Mouse (Mus musculus) sigmoid colon, adult 10 weeks (tissue): ENCODE measurements around the gene Tubb4b. TPM values are rescaled to one million over a fixed set of nuclear protein-coding genes. Genes with fewer than 3 reads are reported as not detected.

Source experiments
- polyA plus RNA-seq: library from polyadenylated mRNA; stranded (reverse); fragments of 350-450 nt; fragmentation: Illumina TruSeq; extraction: RNeasy Lipid Tissue Mini Kit (QIAGEN cat#74804); gene quantifications from one replicate; pipeline ENCODE4 v1.2.3, GENCODE M21; 2014; ENCODE audit warnings: low read depth, low replicate concordance

The Tubb4b gene
- polyA plus RNA-seq, result 58.7 TPM

DNA sequence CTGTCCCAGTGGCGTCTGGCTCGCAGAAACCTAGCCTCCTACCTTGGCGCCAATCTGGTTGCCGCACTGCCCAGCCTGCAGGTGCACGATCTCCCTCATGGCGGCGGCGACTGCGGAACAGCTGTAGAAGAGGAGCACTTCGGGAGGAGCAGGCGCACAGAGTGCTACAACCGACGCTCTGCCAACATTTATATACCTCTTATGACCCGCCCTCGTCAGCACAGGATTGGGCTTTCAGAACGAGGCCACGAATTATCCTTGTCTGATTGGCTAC, at the start of gene Tubb4b:
Tubb4b (minus strand) TSS at position 211 of the 274 bp plus-strand sequence.

DNA sequence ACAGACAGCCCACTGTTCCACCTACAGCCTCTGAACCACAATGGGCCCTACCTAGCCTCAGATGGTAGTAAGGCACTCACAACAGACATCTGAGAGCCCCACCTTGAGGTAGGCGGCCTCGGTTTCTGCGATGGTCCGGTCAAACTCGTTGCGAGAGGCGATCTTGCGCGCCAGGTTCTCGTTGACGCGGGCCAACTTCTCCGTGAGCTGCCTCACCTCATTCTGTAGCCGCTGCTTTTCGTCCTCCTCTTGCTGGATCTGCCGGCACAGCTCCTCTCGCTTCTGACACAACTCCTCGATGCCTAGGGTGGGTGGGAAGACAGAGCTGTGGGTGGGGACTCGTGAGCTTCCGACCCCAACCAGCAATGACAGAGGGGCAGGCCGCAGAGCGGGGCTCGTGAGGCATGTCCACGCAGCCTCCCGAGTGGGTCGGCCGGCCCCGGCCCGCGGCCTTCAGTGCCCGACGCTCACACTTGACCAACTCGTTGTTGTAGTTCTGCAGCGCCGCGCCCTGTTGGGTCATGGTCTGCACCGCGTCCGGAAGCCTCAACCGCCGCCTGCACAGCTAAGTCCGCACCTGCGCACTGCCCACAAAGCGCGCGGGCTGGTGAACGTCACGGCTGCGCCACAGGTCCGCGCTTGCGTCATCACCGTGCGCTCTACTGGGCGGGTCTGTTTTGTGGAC, 47.5 kb upstream of the Tubb4b start, which contains the start of the genes Ssna1 and Anapc2:
Ssna1 (minus strand) TSS at position 612 of the 685 bp plus-strand sequence.
Anapc2 (plus strand) TSS at position 652 of the 685 bp plus-strand sequence.

DNA sequence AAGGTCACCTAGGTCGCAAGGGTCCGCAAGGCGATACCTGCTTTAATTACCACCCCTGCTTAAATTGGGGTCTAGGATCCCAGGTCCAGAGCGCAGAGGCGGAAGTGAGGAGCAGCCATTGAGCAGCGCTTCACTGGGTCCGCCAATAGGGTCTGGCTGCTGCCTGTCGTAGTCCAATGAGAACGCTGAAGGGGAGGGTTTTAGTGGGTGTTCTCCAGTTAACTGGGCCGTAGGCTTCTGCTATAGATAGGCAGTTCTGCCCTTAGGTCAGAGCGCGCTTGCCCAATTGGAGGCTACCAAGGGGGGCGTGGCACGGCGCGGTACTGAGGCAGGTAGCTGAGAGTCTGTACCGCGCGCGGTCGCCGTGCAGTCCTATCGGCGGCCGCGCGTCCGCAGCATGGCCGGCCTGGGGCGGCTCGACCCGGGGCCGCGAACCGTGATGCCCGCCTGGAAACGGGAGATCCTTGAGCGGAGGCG, 37.8 kb upstream of the Tubb4b start, which contains the start of gene Tprn:
Tprn (plus strand) TSS at position 328 of the 477 bp plus-strand sequence.

DNA sequence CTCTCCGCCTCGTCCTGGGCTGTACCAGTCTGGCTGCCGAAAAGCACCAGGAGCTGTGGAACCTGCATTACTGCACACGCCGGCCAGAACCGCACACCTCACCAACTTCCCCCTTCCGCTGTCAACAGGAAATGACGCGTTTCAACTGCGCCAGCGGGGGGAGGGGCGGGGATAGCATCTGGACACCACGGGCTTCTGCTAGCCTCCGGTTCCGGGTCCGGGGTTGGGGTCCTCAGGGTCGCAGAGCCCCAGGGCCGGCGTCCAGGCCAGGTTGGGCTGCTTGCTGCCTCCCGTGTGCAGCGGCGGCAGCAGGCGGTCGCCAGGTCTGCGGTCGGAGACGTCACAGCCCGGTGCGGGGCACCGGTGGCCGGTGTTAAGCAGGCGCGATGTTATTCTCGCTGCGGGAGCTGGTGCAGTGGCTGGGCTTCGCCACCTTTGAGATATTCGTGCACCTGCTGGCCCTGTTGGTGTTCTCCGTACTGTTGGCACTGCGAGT, 30.8 kb upstream of the Tubb4b start, which contains the start of gene Tmem203:
Tmem203 (plus strand) TSS at position 156 of the 496 bp plus-strand sequence.

DNA sequence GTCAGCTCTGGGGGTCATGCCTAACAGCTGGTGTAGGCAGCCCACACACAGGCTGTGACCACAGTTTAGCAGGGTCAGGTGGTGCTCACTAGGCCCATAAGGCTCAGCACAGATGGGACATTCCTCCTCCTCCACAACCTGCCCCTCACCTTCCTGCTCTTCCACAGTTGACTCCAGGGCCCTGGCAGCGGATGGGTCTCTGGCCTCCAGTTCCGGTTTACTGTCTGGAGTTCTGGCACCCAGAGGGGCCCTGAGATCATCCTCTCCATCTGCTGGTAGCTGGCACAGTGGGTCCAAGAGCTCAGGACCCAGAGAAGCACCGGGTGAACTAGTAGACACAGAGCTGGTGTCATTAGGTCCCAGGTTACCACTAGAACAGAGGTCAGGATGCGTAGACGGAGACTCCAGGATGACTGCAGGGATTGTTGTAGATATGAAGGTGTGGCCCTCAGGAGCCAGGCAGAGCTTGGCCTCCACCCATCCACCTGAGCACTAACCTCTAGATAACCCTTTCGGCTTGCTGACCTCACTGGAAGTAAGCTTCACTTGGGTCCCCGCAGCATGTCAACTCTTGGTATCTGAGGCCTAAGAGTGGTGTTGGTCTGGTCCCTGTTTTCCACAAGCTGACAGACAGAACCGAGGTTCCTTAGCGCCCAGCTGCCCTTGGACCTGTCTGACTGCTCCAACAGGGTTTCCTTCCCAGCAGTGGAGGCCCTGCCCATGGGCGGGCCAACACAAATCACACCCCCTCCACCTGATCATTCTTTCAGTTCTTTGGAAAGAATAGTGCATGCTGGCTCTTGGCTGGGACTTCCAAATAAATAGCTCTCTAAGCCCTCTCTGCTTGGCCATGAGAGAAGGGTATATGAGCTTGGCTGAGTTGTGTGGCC, 21.9 kb upstream of the Tubb4b start, which contains the start of gene AL732309.1:
AL732309.1 (minus strand) TSS at position 681 of the 890 bp plus-strand sequence.

DNA sequence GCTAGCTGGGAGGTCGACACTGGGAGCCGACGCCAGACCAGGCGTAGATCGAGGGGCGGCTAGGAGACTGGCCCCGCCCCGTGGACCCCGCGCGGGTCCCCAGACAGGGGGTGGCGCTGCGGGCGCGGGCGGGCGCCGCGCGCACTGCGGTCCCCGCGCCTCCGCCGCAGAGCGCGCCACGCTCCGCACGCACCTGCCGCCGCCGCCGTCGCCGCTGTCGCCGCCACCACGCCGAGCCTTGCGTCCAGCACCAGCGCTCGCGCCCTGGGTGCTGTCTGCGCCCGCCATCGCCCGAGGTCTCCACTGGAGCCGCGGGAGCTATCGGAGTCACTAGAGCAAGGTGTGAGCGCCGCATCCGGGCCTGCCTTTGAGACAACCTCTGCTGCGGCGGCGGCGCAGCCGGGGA, 17.6 kb upstream of the Tubb4b start, which contains the start of the genes Rnf208 and Cysrt1:
Rnf208 (plus strand) TSS at position 155 of the 406 bp plus-strand sequence.
Cysrt1 (minus strand) TSS at position 352 of the 406 bp plus-strand sequence.

DNA sequence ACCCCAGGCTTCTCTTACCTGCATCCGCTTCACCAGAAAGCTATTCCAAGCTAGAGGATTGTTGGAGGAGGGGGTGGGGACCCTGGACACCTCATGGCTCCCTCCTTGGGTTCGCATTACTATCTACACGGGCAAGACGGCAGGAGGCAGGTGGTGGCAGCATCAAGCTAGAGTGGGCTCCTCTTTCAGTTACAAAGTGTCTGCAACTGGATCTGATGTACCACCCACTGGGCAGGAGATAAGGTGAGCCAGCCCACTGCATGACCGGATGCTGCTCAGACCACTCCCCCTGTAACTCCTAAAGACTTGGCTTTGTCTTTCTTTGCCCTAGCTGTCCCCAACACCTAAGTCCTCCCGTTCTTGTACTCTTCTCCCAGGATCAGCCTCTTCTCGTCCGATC, 12.1 kb upstream of the Tubb4b start, which contains the start of gene Rnf224:
Rnf224 (minus strand) TSS at position 174 of the 400 bp plus-strand sequence.

DNA sequence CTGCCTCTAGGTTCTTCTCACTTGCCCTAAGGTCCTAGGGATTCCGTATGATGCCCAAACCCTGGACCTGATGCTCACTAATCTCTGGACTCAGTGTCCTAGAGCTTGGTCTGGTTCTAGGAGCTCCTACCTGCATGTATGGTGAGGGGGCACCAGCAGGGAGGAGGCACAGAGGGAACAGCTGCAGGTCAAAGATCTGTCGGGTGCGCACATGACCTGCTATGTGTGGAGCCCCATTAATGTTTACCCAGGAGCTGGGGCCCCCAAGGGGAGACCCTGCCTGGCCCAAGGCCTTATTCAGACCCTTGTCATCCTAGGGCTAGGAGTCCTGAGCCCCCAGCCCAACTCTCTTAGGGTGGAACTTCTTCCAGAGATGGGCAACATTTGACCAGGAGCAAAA, 9.5 kb upstream of the Tubb4b start, which contains the start of gene Slc34a3:
Slc34a3 (minus strand) TSS at position 315 of the 400 bp plus-strand sequence.

DNA sequence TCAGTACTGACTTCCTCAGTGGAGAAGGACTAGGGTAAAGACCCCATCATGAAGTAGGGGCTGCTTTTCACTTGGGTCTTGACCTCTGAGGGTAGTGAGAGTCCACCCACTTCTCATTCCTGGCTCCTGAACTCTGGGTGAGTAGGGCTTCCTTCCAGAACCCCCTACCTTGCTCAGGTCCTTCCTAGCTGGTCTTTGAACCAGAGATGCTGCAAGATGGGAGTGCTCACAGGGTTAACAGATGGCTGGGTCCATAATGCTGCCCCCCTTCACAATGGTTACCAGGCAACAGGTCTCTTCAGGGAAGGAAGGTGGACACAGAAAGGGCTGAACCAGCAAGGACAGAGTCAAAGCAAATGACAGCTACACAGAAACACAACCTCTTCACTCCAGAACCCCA, 6.1 kb downstream of the Tubb4b start, which contains the start of gene Fam166a:
Fam166a (plus strand) TSS at position 301 of the 400 bp plus-strand sequence.

DNA sequence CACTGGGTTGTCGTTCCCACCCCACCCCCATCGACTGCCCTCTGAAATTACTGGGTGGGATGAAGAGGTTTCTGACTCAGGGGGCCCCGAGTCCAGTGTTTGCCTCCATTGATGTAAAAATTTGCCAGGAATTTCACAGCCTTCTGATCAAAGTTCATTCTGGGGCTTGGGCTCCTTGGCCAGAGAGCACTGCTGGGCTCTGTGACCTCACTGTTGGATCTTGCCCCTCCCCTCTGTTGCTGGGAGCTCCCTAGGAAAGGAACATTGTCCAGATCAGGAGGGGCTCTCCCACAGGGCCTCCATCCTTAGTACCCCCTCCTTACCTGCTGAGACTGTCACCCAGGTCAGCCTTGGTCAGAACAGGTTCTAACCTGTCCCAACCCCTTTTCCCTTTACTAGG, 10.1 kb downstream of the Tubb4b start, which contains the start of gene Stpg3:
Stpg3 (minus strand) TSS at position 194 of the 400 bp plus-strand sequence.

DNA sequence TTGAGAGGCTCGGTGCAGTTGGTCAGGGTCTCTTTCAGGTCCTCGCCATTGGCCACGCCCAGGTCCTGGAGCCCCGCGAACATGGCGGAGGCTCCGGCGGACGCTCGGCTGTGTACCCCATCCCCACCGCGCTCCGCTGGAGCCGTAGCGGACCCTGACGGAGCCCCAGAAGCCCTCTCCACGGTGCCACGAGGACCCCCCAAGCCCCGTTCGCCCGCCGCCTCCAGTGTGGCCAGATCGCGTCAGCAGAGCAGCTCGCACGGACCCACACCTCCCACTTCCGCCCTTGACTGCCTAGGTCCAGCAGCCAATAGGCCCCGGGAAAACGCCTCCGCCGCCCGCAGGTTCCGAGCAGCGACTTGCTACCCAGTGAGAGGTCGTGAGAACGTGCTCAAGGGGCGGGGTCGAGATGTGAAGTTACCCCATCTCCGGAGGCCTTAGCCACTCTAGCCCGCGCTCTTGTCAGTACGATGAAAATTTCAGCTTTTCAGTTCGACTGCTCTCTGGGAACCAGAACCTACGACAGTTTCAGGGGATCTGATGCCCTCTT, 13.3 kb downstream of the Tubb4b start, which contains the start of gene Nelfb:
Nelfb (minus strand) TSS at position 369 of the 550 bp plus-strand sequence.

DNA sequence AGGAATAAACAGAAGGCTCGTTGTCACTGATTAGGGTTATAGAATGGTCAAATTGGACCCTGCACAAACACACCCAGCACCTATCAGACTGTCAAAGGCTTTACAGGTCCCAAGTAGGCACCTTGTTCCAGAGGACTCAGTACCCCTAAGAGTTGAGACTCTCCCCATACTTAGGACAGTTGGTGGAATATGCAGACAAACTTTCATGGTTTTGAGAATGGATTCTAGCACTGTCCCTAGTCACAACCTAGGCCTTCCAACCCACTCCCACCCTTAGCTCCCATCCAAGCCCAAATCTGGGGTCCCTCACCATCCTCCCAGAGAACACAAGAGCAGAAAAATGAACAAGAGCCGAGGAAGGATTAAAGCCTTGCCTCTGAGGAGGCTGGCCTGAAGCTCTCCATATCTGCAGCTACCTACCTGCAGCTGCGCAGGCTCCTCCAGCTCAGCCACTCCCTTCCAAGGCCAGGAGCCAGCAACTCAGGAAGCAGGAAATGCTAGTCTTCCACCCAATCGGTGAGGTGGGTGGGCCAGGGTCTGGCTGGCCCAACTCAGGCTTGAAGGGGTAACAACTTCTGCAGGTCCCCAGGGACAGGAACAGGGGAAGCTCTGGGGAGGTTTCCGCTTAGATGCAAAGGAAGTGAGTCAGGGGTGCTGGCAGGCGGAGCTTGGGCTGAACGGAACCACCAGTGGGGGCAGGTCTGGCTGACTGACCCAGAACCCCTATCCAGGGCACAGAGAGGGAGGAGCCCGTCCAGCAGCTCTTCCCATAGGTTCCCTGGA, 28.1 kb downstream of the Tubb4b start, which contains the start of gene Tor4a:
Tor4a (minus strand) TSS at position 715 of the 783 bp plus-strand sequence.

DNA sequence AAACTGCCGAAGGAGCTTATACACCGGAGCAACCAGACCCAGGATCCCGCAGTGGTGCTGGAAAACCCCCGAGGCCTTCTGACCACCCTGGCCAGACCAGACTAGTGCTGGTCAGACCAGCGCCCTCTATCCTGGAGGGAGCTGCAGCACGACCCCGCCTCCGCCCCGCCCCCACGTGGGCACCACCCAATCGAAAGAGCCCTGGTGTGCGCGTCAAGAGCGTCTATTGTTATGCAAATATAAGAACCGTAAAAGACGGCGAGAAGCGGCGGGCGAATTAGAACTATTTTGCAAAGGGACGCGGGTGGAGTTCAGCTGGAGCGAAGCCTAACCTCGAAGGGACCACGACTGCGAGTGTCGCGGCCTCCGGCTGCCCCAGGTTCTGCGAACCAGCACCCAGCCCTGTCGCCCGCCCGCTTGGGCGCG, 44.0 kb downstream of the Tubb4b start, which contains the start of gene Nrarp:
Nrarp (plus strand) TSS at position 281 of the 426 bp plus-strand sequence.

Other genes with a start within 250 kb of the Tubb4b start
- 27.3 TPM for gene Mrpl41, start 249.6 kb downstream of the Tubb4b start, polyA plus RNA-seq
- 4.5 TPM for gene Pnpla7, start 248.7 kb downstream of the Tubb4b start, polyA plus RNA-seq
- 6.8 TPM for gene Nsmf, start 170.3 kb downstream of the Tubb4b start, polyA plus RNA-seq
- 39.5 TPM for gene Entpd8, start 144.4 kb downstream of the Tubb4b start, polyA plus RNA-seq
- 1.2 TPM for gene Noxa1, start 129.6 kb downstream of the Tubb4b start, polyA plus RNA-seq
- 14.4 TPM for gene Nrarp, start 43.9 kb downstream of the Tubb4b start, polyA plus RNA-seq
- 3.9 TPM for gene Tor4a, start 27.8 kb downstream of the Tubb4b start, polyA plus RNA-seq
- 6.1 TPM for gene Nelfb, start 13.2 kb downstream of the Tubb4b start, polyA plus RNA-seq
- gene Stpg3, start 10.1 kb downstream of the Tubb4b start, polyA plus RNA-seq, result not detected
- gene Fam166a, start 6.0 kb downstream of the Tubb4b start, polyA plus RNA-seq, result not detected
- gene Slc34a3, start 9.7 kb upstream of the Tubb4b start, polyA plus RNA-seq, result not detected
- not detected for gene Rnf224, start 12.1 kb upstream of the Tubb4b start, polyA plus RNA-seq
- not detected for gene Rnf208, start 17.6 kb upstream of the Tubb4b start, polyA plus RNA-seq
- not detected for gene Cysrt1, start 17.8 kb upstream of the Tubb4b start, polyA plus RNA-seq
- 0.85 TPM for gene AL732309.1, start 22.2 kb upstream of the Tubb4b start, polyA plus RNA-seq
- 0.76 TPM for gene Tmem203, start 30.7 kb upstream of the Tubb4b start, polyA plus RNA-seq
- gene Tprn, start 37.9 kb upstream of the Tubb4b start, polyA plus RNA-seq, result 7.7 TPM
- gene Ssna1, start 47.7 kb upstream of the Tubb4b start, polyA plus RNA-seq, result 2.0 TPM
- gene Anapc2, start 47.8 kb upstream of the Tubb4b start, polyA plus RNA-seq, result 9.7 TPM
- not detected for gene Tmem210, start 63.4 kb upstream of the Tubb4b start, polyA plus RNA-seq
- 1.0 TPM for gene Lrrc26, start 65.2 kb upstream of the Tubb4b start, polyA plus RNA-seq
- gene Grin1, start 94.5 kb upstream of the Tubb4b start, polyA plus RNA-seq, result 0.13 TPM
- gene Man1b1, start 107.6 kb upstream of the Tubb4b start, polyA plus RNA-seq, result 21.3 TPM
- 7.7 TPM for gene Dpp7, start 131.7 kb upstream of the Tubb4b start, polyA plus RNA-seq
- 3.2 TPM for gene Uap1l1, start 141.0 kb upstream of the Tubb4b start, polyA plus RNA-seq
- 0.13 TPM for gene Sapcd2, start 147.6 kb upstream of the Tubb4b start, polyA plus RNA-seq
- gene Entpd2, start 171.2 kb upstream of the Tubb4b start, polyA plus RNA-seq, result 0.28 TPM
- gene Npdc1, start 174.6 kb upstream of the Tubb4b start, polyA plus RNA-seq, result 9.3 TPM
- gene Fut7, start 198.6 kb upstream of the Tubb4b start, polyA plus RNA-seq, result not detected
- gene Abca2, start 204.0 kb upstream of the Tubb4b start, polyA plus RNA-seq, result 0.09 TPM
- gene Clic3, start 232.1 kb upstream of the Tubb4b start, polyA plus RNA-seq, result not detected
- 2.6 TPM for gene Paxx, start 236.4 kb upstream of the Tubb4b start, polyA plus RNA-seq
- not detected for gene Ptgds, start 245.3 kb upstream of the Tubb4b start, polyA plus RNA-seq